Mouse (Mus musculus): ENCODE measurements at regions not wholly inside any gene's neighbourhood (a gene's known extent, or its start where the extent isn't known, plus 50 kb on each side); places are given as distances from the start of the nearest gene placed in this dataset.

DNA sequence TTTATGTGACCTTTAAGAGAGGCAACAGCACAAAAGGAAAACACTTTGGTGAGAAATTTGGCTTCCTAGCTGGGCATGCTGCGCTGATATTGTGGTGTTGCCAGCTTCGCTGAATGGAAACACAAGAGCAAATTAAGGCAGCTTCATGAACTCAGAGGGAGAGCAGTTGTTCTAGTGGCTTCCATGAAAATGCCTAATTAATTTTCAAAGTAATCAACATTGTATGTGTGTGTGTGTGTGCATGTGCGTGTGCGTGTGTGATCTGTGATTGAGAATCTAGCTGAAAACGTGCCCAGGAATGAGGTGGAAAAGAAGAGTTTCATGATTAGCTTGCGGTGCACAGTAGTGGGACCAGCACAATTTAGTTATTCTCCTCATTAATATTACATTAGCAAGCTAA lies 219.2 kb upstream of the Robo1 start:
- 37% methylated on average over 6 of the region's 6 CpGs for WGBS
- no peaks in the 10 kb centered on the region for H3K36me3 ChIP-seq
- H3K4me2 ChIP-seq = no peak overlapping the region
- H3K27me3 ChIP-seq (replicated peaks) = no peaks in the 10 kb centered on the region
- ATAC-seq (ENCODE audit: low FRiP score) = peak; percentile 53
- no peak overlapping the region for H3K27ac ChIP-seq (replicated peaks)
- H3K4me3 ChIP-seq (replicated peaks) = no peak overlapping the region
- no peaks in the 10 kb centered on the region for H3K9me3 ChIP-seq (replicated peaks)
- H3K9ac ChIP-seq (replicated peaks) = no peak overlapping the region
- H3K4me1 ChIP-seq = 0 out of 2 replicates have a peak, but pooled peaks cover 3% of the 10 kb centered on the region
